Mouse (Mus musculus): Measurements from ENCODE around the gene Arhgap33. TPM values are rescaled to one million over a fixed set of nuclear protein-coding genes. Genes with fewer than 3 reads are reported as not detected.

Gene Arhgap33
- 101 and 135 TPM in 2 replicates for polyA plus RNA-seq (2015; fragmentation: Nextera tagmentation; extraction: Ambion mirVana)

GRCm38 (mm10) chr7:30534633-30535577 lies at the start of gene Arhgap33:
Gene Arhgap33 (minus strand): TSS chr7:30535060.
- peak within 1 kb of the TSS; percentile 86 for H3K4me2 ChIP-seq
- H3K9me3 ChIP-seq: no peaks in the 10 kb centered on the region
- H3K9ac ChIP-seq: peak within 1 kb of the TSS; percentile 94
- peak within 1 kb of the TSS; percentile 92 for H3K4me3 ChIP-seq
- peaks cover 29% of the 10 kb centered on the region for H3K36me3 ChIP-seq
- H3K27ac ChIP-seq (replicated peaks): peak within 1 kb of the TSS; percentile 97
- H3K27me3 ChIP-seq: no peaks in the 10 kb centered on the region
- peaks cover 47% of the 10 kb centered on the region for H3K4me1 ChIP-seq (replicated peaks)
- under 1% methylated on average over 81 of the region's 84 CpGs for WGBS
- peak; percentile 93 for ATAC-seq (ENCODE audit: low FRiP score, low read depth)

GRCm38 (mm10) chr7:30584339-30584738 lies 49.5 kb upstream of the Arhgap33 start:
- no peak overlapping the region for H3K4me3 ChIP-seq
- H3K4me1 ChIP-seq (replicated peaks): peaks cover 19% of the 10 kb centered on the region
- no peaks in the 10 kb centered on the region for H3K9me3 ChIP-seq
- peaks cover 68% of the 10 kb centered on the region for H3K36me3 ChIP-seq
- no peak for ATAC-seq (ENCODE audit: low FRiP score, low read depth)
- H3K4me2 ChIP-seq: no peak overlapping the region
- H3K27me3 ChIP-seq: no peaks in the 10 kb centered on the region
- no peak overlapping the region for H3K9ac ChIP-seq
- H3K27ac ChIP-seq (replicated peaks): no peak overlapping the region
- WGBS: 93% methylated on average over 10 of the region's 10 CpGs

- peaks cover 6% of the 10 kb centered on the region for H3K4me1 ChIP-seq (replicated peaks)
- WGBS: 97% methylated on average over 16 of the region's 16 CpGs
- no peak overlapping the region for H3K27ac ChIP-seq (replicated peaks)
- H3K4me2 ChIP-seq: no peak overlapping the region
- no peak overlapping the region for H3K9ac ChIP-seq
- no peak for ATAC-seq (ENCODE audit: low FRiP score, low read depth)
- no peak overlapping the region for H3K4me3 ChIP-seq
- no peaks in the 10 kb centered on the region for H3K27me3 ChIP-seq
- peaks cover 93% of the 10 kb centered on the region for H3K36me3 ChIP-seq
- H3K9me3 ChIP-seq: no peaks in the 10 kb centered on the region
Observed at GRCm38 (mm10) chr7:30581547-30581946, 46.7 kb upstream of the Arhgap33 start.

- Histone ChIP-seq H3K27me3 (no peaks in the 10 kb centered on the region), H3K9me3 (no peaks in the 10 kb centered on the region), H3K4me3 (no peak overlapping the region), H3K27ac (replicated peaks) (no peak overlapping the region), H3K36me3 (peaks cover 96% of the 10 kb centered on the region), H3K4me1 (replicated peaks) (no peaks in the 10 kb centered on the region), H3K4me2 (no peak overlapping the region), H3K9ac (no peak overlapping the region)
- no peak for ATAC-seq (ENCODE audit: low FRiP score, low read depth)
- WGBS: 94% methylated on average over 8 of the region's 8 CpGs
Observed at GRCm38 (mm10) chr7:30579950-30580349, 45.1 kb upstream of the Arhgap33 start.

GRCm38 (mm10) chr7:30572969-30573368 lies 38.1 kb upstream of the Arhgap33 start:
- H3K27me3 ChIP-seq: no peaks in the 10 kb centered on the region
- no peak overlapping the region for H3K4me2 ChIP-seq
- no peaks in the 10 kb centered on the region for H3K4me1 ChIP-seq (replicated peaks)
- no peaks in the 10 kb centered on the region for H3K9me3 ChIP-seq
- WGBS: 81% methylated on average over 2 of the region's 2 CpGs
- H3K4me3 ChIP-seq: no peak overlapping the region
- no peak overlapping the region for H3K9ac ChIP-seq
- H3K27ac ChIP-seq (replicated peaks): no peak overlapping the region
- no peak for ATAC-seq (ENCODE audit: low FRiP score, low read depth)
- peaks cover 99% of the 10 kb centered on the region for H3K36me3 ChIP-seq

GRCm38 (mm10) chr7:30572389-30572788 lies 37.5 kb upstream of the Arhgap33 start:
- Histone ChIP-seq H3K4me2 (no peak overlapping the region), H3K27ac (replicated peaks) (no peak overlapping the region), H3K4me3 (no peak overlapping the region), H3K27me3 (no peaks in the 10 kb centered on the region), H3K9ac (no peak overlapping the region), H3K4me1 (replicated peaks) (no peaks in the 10 kb centered on the region), H3K36me3 (peaks cover 96% of the 10 kb centered on the region), H3K9me3 (no peaks in the 10 kb centered on the region)
- ATAC-seq (ENCODE audit: low FRiP score, low read depth): no peak
- 97% methylated on average over 5 of the region's 5 CpGs for WGBS

- ATAC-seq (ENCODE audit: low FRiP score, low read depth): no peak
- H3K9ac ChIP-seq: no peak overlapping the region
Observed at GRCm38 (mm10) chr7:30567555-30567954, 32.7 kb upstream of the Arhgap33 start.

GRCm38 (mm10) chr7:30566033-30566432 lies 31.2 kb upstream of the Arhgap33 start:
- 88% methylated on average over 9 of the region's 9 CpGs for WGBS
- no peak for ATAC-seq (ENCODE audit: low FRiP score, low read depth)
- peaks cover 46% of the 10 kb centered on the region for H3K36me3 ChIP-seq
- H3K4me2 ChIP-seq: no peak overlapping the region
- H3K4me1 ChIP-seq (replicated peaks): peaks cover 19% of the 10 kb centered on the region
- no peaks in the 10 kb centered on the region for H3K9me3 ChIP-seq
- H3K9ac ChIP-seq: no peak overlapping the region
- H3K27me3 ChIP-seq: no peaks in the 10 kb centered on the region
- no peak overlapping the region for H3K27ac ChIP-seq (replicated peaks)
- H3K4me3 ChIP-seq: no peak overlapping the region

More at GRCm38 (mm10) chr7:30567555-30567954, 32.7 kb upstream of the Arhgap33 start:
- no peaks in the 10 kb centered on the region for H3K27me3 ChIP-seq
- H3K4me3 ChIP-seq: no peak overlapping the region
- H3K9me3 ChIP-seq: no peaks in the 10 kb centered on the region
- H3K4me1 ChIP-seq (replicated peaks): peaks cover 9% of the 10 kb centered on the region
- H3K27ac ChIP-seq (replicated peaks): no peak overlapping the region
- peaks cover 60% of the 10 kb centered on the region for H3K36me3 ChIP-seq
- no peak overlapping the region for H3K4me2 ChIP-seq
- WGBS: 92% methylated on average over 11 of the region's 11 CpGs

GRCm38 (mm10) chr7:30564970-30565571 lies 30.2 kb upstream of the Arhgap33 start, which contains the start of gene Igflr1:
Gene Igflr1 (plus strand): TSS chr7:30565427.
- 96% methylated on average over 12 of the region's 12 CpGs for WGBS
- Histone ChIP-seq H3K36me3 (peaks cover 37% of the 10 kb centered on the region), H3K27ac (replicated peaks) (no peak within 1 kb of the TSS), H3K4me2 (no peak within 1 kb of the TSS), H3K27me3 (no peaks in the 10 kb centered on the region), H3K4me1 (replicated peaks) (peaks cover 22% of the 10 kb centered on the region), H3K9me3 (no peaks in the 10 kb centered on the region), H3K9ac (no peak within 1 kb of the TSS), H3K4me3 (no peak within 1 kb of the TSS)
- ATAC-seq (ENCODE audit: low FRiP score, low read depth): no peak

GRCm38 (mm10) chr7:30563906-30564280 lies 29.0 kb upstream of the Arhgap33 start:
- peak overlapping the region; percentile 81 for H3K4me3 ChIP-seq
- ATAC-seq (ENCODE audit: low FRiP score, low read depth): no peak
- peak overlapping the region; percentile 65 for H3K9ac ChIP-seq
- peak overlapping the region; percentile 93 for H3K27ac ChIP-seq (replicated peaks)
- H3K36me3 ChIP-seq: peaks cover 25% of the 10 kb centered on the region
- no peaks in the 10 kb centered on the region for H3K9me3 ChIP-seq
- WGBS: 21% methylated on average over 6 of the region's 6 CpGs
- peak overlapping the region; percentile 87 for H3K4me2 ChIP-seq
- peaks cover 28% of the 10 kb centered on the region for H3K4me1 ChIP-seq (replicated peaks)
- H3K27me3 ChIP-seq: no peaks in the 10 kb centered on the region

- H3K4me2 ChIP-seq: peak within 1 kb of the TSS; percentile 87
- no peaks in the 10 kb centered on the region for H3K27me3 ChIP-seq
- H3K36me3 ChIP-seq: peaks cover 19% of the 10 kb centered on the region
- H3K9ac ChIP-seq: peak within 1 kb of the TSS; percentile 65
- H3K27ac ChIP-seq (replicated peaks): peak within 1 kb of the TSS; percentile 93
- H3K4me3 ChIP-seq: peak within 1 kb of the TSS; percentile 81
- under 1% methylated on average over 45 of the region's 45 CpGs for WGBS
- peak; percentile 83 for ATAC-seq (ENCODE audit: low FRiP score, low read depth)
- no peaks in the 10 kb centered on the region for H3K9me3 ChIP-seq
- peaks cover 34% of the 10 kb centered on the region for H3K4me1 ChIP-seq (replicated peaks)
Observed at GRCm38 (mm10) chr7:30563117-30563905, 28.5 kb upstream of the Arhgap33 start, which contains the start of the genes U2af1l4, Gm49396 and Psenen. Gene U2af1l4 (plus strand): TSS chr7:30563301. Gene Gm49396 (plus strand): TSS chr7:30563344. Gene Psenen (minus strand): TSS chr7:30563627.

Measured in hindbrain, embryonic 15.5 days (tissue).